Mouse (Mus musculus): ENCODE results near the gene Abcc5. TPM values are rescaled to one million over a fixed set of nuclear protein-coding genes. Genes with fewer than 3 reads are reported as not detected.
A peak's percentile ranks its signal among the peaks of the same experiment; 100 is the strongest.

Abcc5 gene
- polyA plus RNA-seq (2012; rRNA removed), result 48.8 and 55.4 TPM in 2 replicates

- H3K36me3 ChIP-seq (ENCODE audit: control insufficient read depth, insufficient read depth, low read length), result no peaks in the 10 kb centered on the region
- H3K4me3 ChIP-seq (ENCODE audit: extremely low read depth, insufficient read depth, insufficient read length), result peak within 1 kb of the TSS; percentile 74
- WGBS, result under 1% methylated on average over 62 of the region's 62 CpGs
- peak within 1 kb of the TSS; percentile 66 for H3K27ac ChIP-seq (ENCODE audit: insufficient read depth, low read length)
- DNase-seq (ENCODE audit: low read depth in 1 of 2, low spot score in 2 of 2), result peak; percentile 64 to 86
- no peaks in the 10 kb centered on the region for H3K27me3 ChIP-seq (ENCODE audit: control insufficient read depth, insufficient read depth, low read length)
- H3K4me1 ChIP-seq (ENCODE audit: control insufficient read depth, insufficient read depth, insufficient read length), result peaks cover 6% of the 10 kb centered on the region
- peak; percentile 15; the same call in 1 of the 2 replicates for TF ChIP-seq POLR2A (IDR thresholded peaks at IDR 0.05; ENCODE audit: low read depth, low read length)
- peak; percentile 87 for TF ChIP-seq CTCF (IDR thresholded peaks at IDR 0.05; ENCODE audit: extremely low read depth, insufficient read depth, insufficient read length, insufficient replicate concordance)
These were observed at the start of gene Abcc5 for GRCm38 (mm10) chr16:20425855-20426598. Gene Abcc5 (minus strand): TSS chr16:20426394.

GRCm38 (mm10) chr16:20475335-20475734, 49.1 kb upstream of the Abcc5 start:
- WGBS, result 91% methylated on average over 1 of the region's 1 CpGs
- H3K36me3 ChIP-seq (ENCODE audit: control insufficient read depth, insufficient read depth, low read length), result no peaks in the 10 kb centered on the region
- H3K27me3 ChIP-seq (ENCODE audit: control insufficient read depth, insufficient read depth, low read length), result no peaks in the 10 kb centered on the region
- no peak overlapping the region for H3K4me3 ChIP-seq (ENCODE audit: extremely low read depth, insufficient read depth, insufficient read length)
- no peak overlapping the region for H3K27ac ChIP-seq (ENCODE audit: insufficient read depth, low read length)
- H3K4me1 ChIP-seq (ENCODE audit: control insufficient read depth, insufficient read depth, insufficient read length), result no peaks in the 10 kb centered on the region
- DNase-seq (ENCODE audit: low read depth in 1 of 2, low spot score in 2 of 2), result no peak
- TF ChIP-seq POLR2A (IDR thresholded peaks at IDR 0.05; ENCODE audit: low read depth, low read length), result no peak
- TF ChIP-seq CTCF (IDR thresholded peaks at IDR 0.05; ENCODE audit: extremely low read depth, insufficient read depth, insufficient read length, insufficient replicate concordance), result no peak

- H3K27me3 ChIP-seq (ENCODE audit: control insufficient read depth, insufficient read depth, low read length), result no peaks in the 10 kb centered on the region
- H3K36me3 ChIP-seq (ENCODE audit: control insufficient read depth, insufficient read depth, low read length), result no peaks in the 10 kb centered on the region
- H3K4me3 ChIP-seq (ENCODE audit: extremely low read depth, insufficient read depth, insufficient read length), result no peak overlapping the region
- TF ChIP-seq POLR2A (IDR thresholded peaks at IDR 0.05; ENCODE audit: low read depth, low read length), result no peak
- TF ChIP-seq CTCF (IDR thresholded peaks at IDR 0.05; ENCODE audit: extremely low read depth, insufficient read depth, insufficient read length, insufficient replicate concordance), result no peak
- no peaks in the 10 kb centered on the region for H3K4me1 ChIP-seq (ENCODE audit: control insufficient read depth, insufficient read depth, insufficient read length)
- 84% methylated on average over 6 of the region's 6 CpGs for WGBS
- DNase-seq (ENCODE audit: low read depth in 1 of 2, low spot score in 2 of 2), result no peak
- H3K27ac ChIP-seq (ENCODE audit: insufficient read depth, low read length), result no peak overlapping the region
These were observed 48.6 kb upstream of the Abcc5 start for GRCm38 (mm10) chr16:20474786-20475185.

- H3K27me3 ChIP-seq (ENCODE audit: control insufficient read depth, insufficient read depth, low read length), result no peaks in the 10 kb centered on the region
- 88% methylated on average over 8 of the region's 8 CpGs for WGBS
- H3K4me3 ChIP-seq (ENCODE audit: extremely low read depth, insufficient read depth, insufficient read length), result no peak overlapping the region
- no peak for DNase-seq (ENCODE audit: low read depth in 1 of 2, low spot score in 2 of 2)
- no peak overlapping the region for H3K27ac ChIP-seq (ENCODE audit: insufficient read depth, low read length)
- H3K36me3 ChIP-seq (ENCODE audit: control insufficient read depth, insufficient read depth, low read length), result no peaks in the 10 kb centered on the region
- H3K4me1 ChIP-seq (ENCODE audit: control insufficient read depth, insufficient read depth, insufficient read length), result no peaks in the 10 kb centered on the region
- TF ChIP-seq CTCF (IDR thresholded peaks at IDR 0.05; ENCODE audit: extremely low read depth, insufficient read depth, insufficient read length, insufficient replicate concordance) (no peak), POLR2A (IDR thresholded peaks at IDR 0.05; ENCODE audit: low read depth, low read length) (no peak)
These were observed 48.0 kb upstream of the Abcc5 start for GRCm38 (mm10) chr16:20474211-20474610.

- DNase-seq (ENCODE audit: low read depth in 1 of 2, low spot score in 2 of 2), result no peak
- no peak overlapping the region for H3K27ac ChIP-seq (ENCODE audit: insufficient read depth, low read length)
- no peak overlapping the region for H3K4me3 ChIP-seq (ENCODE audit: extremely low read depth, insufficient read depth, insufficient read length)
- no peaks in the 10 kb centered on the region for H3K27me3 ChIP-seq (ENCODE audit: control insufficient read depth, insufficient read depth, low read length)
- no peaks in the 10 kb centered on the region for H3K4me1 ChIP-seq (ENCODE audit: control insufficient read depth, insufficient read depth, insufficient read length)
- 88% methylated on average over 1 of the region's 1 CpGs for WGBS
- no peaks in the 10 kb centered on the region for H3K36me3 ChIP-seq (ENCODE audit: control insufficient read depth, insufficient read depth, low read length)
- TF ChIP-seq CTCF (IDR thresholded peaks at IDR 0.05; ENCODE audit: extremely low read depth, insufficient read depth, insufficient read length, insufficient replicate concordance) (no peak), POLR2A (IDR thresholded peaks at IDR 0.05; ENCODE audit: low read depth, low read length) (no peak)
These were observed 47.6 kb upstream of the Abcc5 start for GRCm38 (mm10) chr16:20473748-20474147.

- H3K27me3 ChIP-seq (ENCODE audit: control insufficient read depth, insufficient read depth, low read length), result no peaks in the 10 kb centered on the region
- no peak overlapping the region for H3K4me3 ChIP-seq (ENCODE audit: extremely low read depth, insufficient read depth, insufficient read length)
- DNase-seq (ENCODE audit: low read depth in 1 of 2, low spot score in 2 of 2), result no peak
- no peaks in the 10 kb centered on the region for H3K4me1 ChIP-seq (ENCODE audit: control insufficient read depth, insufficient read depth, insufficient read length)
- no peak for TF ChIP-seq POLR2A (IDR thresholded peaks at IDR 0.05; ENCODE audit: low read depth, low read length)
- TF ChIP-seq CTCF (IDR thresholded peaks at IDR 0.05; ENCODE audit: extremely low read depth, insufficient read depth, insufficient read length, insufficient replicate concordance), result no peak
- WGBS, result 71% methylated on average over 1 of the region's 1 CpGs
- no peak overlapping the region for H3K27ac ChIP-seq (ENCODE audit: insufficient read depth, low read length)
- no peaks in the 10 kb centered on the region for H3K36me3 ChIP-seq (ENCODE audit: control insufficient read depth, insufficient read depth, low read length)
These were observed 45.5 kb upstream of the Abcc5 start for GRCm38 (mm10) chr16:20471686-20472085.

- H3K4me1 ChIP-seq (ENCODE audit: control insufficient read depth, insufficient read depth, insufficient read length), result no peaks in the 10 kb centered on the region
- H3K27me3 ChIP-seq (ENCODE audit: control insufficient read depth, insufficient read depth, low read length), result no peaks in the 10 kb centered on the region
- 90% methylated on average over 2 of the region's 2 CpGs for WGBS
- DNase-seq (ENCODE audit: low read depth in 1 of 2, low spot score in 2 of 2), result no peak
- no peak overlapping the region for H3K4me3 ChIP-seq (ENCODE audit: extremely low read depth, insufficient read depth, insufficient read length)
- TF ChIP-seq CTCF (IDR thresholded peaks at IDR 0.05; ENCODE audit: extremely low read depth, insufficient read depth, insufficient read length, insufficient replicate concordance), result no peak
- TF ChIP-seq POLR2A (IDR thresholded peaks at IDR 0.05; ENCODE audit: low read depth, low read length), result no peak
- no peak overlapping the region for H3K27ac ChIP-seq (ENCODE audit: insufficient read depth, low read length)
- H3K36me3 ChIP-seq (ENCODE audit: control insufficient read depth, insufficient read depth, low read length), result no peaks in the 10 kb centered on the region
These were observed 44.8 kb upstream of the Abcc5 start for GRCm38 (mm10) chr16:20470981-20471380.
